Mouse (Mus musculus) forebrain, embryonic 13.5 days (tissue): Measurements from ENCODE around the gene H2afv. TPM values are rescaled to one million over a fixed set of nuclear protein-coding genes. Genes with fewer than 3 reads are reported as not detected.
A peak's percentile ranks its signal among the peaks of the same experiment; 100 is the strongest.

Experiments
- ATAC-seq: fragments of 200-750 bp; cut with Nextera tagmentation; 2 replicates; pipeline ENCODE4 v1.8.0; 2017
- H3K27ac ChIP-seq: fragments of 300-500 bp; sonication (generic); 2 replicates; pipeline ENCODE4 v1.5.1; 2015; ENCODE audit warnings: inconsistent platforms, mild to moderate bottlenecking, moderate library complexity
- H3K27me3 ChIP-seq: fragments of 300-500 bp; sonication (generic); 2 replicates; pipeline ENCODE4 v1.6.1; 2015; ENCODE audit warnings: mild to moderate bottlenecking, inconsistent platforms
- H3K36me3 ChIP-seq: fragments of 300-500 bp; sonication (generic); 2 replicates; pipeline ENCODE4 v1.6.1; 2015; ENCODE audit warnings: mild to moderate bottlenecking, inconsistent platforms; ENCODE audit not compliant: poor library complexity, severe bottlenecking
- H3K4me1 ChIP-seq: fragments of 300-500 bp; sonication (generic); 2 replicates; pipeline ENCODE4 v1.6.1; 2015; ENCODE audit warnings: inconsistent platforms
- H3K4me2 ChIP-seq: fragments of 300-500 bp; sonication (generic); 2 replicates; pipeline ENCODE4 v1.6.1; 2015; ENCODE audit warnings: inconsistent platforms, mild to moderate bottlenecking, moderate library complexity
- H3K4me3 ChIP-seq: fragments of 300-500 bp; sonication (generic); 2 replicates; pipeline ENCODE4 v1.5.1; 2015; ENCODE audit warnings: mild to moderate bottlenecking, inconsistent platforms
- H3K9ac ChIP-seq: fragments of 300-500 bp; sonication (generic); 2 replicates; pipeline ENCODE4 v1.6.1; 2015; ENCODE audit warnings: mild to moderate bottlenecking, inconsistent platforms
- H3K9me3 ChIP-seq: fragments of 300-500 bp; sonication (generic); replicated peaks from 2 replicates; pipeline ENCODE4 v1.6.1; 2016; ENCODE audit warnings: inconsistent platforms
- WGBS: fragments of 180-500 bp; shearing (Covaris S2); methylation state at CpG from one replicate; pipeline ENCODE4 v1.1.7; 2015; 5-methylcytosine and 5-hydroxymethylcytosine counted together
- polyA plus RNA-seq: library from polyadenylated mRNA; unstranded; fragments of >200 nt; fragmentation: Nextera tagmentation; extraction: Ambion mirVana; gene quantifications from 2 replicates; pipeline ENCODE4 v1.2.1, GENCODE M21; 2015

Gene H2afv
- polyA plus RNA-seq, 1 experiment from 2014 or later = 1,061 TPM

GRCm38 (mm10) chr11:6410050-6410602, 34.1 kb downstream of the H2afv start:
- H3K36me3 ChIP-seq = peaks cover 19% of the 10 kb centered on the region
- no peak for ATAC-seq
- H3K4me1 ChIP-seq = peaks cover 13% of the 10 kb centered on the region
- no peak overlapping the region for H3K9ac ChIP-seq
- H3K4me2 ChIP-seq = no peak overlapping the region
- no peak overlapping the region for H3K4me3 ChIP-seq
- WGBS = 50% methylated on average over 5 of the region's 5 CpGs
- no peaks in the 10 kb centered on the region for H3K9me3 ChIP-seq
- no peaks in the 10 kb centered on the region for H3K27me3 ChIP-seq
- no peak overlapping the region for H3K27ac ChIP-seq

- no peak overlapping the region for H3K4me3 ChIP-seq
- peaks cover 48% of the 10 kb centered on the region for H3K36me3 ChIP-seq
- H3K4me2 ChIP-seq = no peak overlapping the region
- ATAC-seq = no peak
- H3K27ac ChIP-seq = no peak overlapping the region
- no peak overlapping the region for H3K9ac ChIP-seq
- H3K9me3 ChIP-seq = no peaks in the 10 kb centered on the region
- no peaks in the 10 kb centered on the region for H3K27me3 ChIP-seq
- 84% methylated on average over 3 of the region's 3 CpGs for WGBS
- H3K4me1 ChIP-seq = peaks cover 9% of the 10 kb centered on the region; the same call in 1 of the 2 replicates
Observed at GRCm38 (mm10) chr11:6407162-6407621, 37.1 kb downstream of the H2afv start.

- Histone ChIP-seq H3K9me3 (no peaks in the 10 kb centered on the region), H3K9ac (no peak overlapping the region), H3K27me3 (no peaks in the 10 kb centered on the region), H3K4me2 (no peak overlapping the region), H3K36me3 (peaks cover 55% of the 10 kb centered on the region), H3K27ac (peak overlapping the region; percentile 54; the same call in 1 of the 2 replicates), H3K4me1 (peaks cover 9% of the 10 kb centered on the region; the same call in 1 of the 2 replicates), H3K4me3 (no peak overlapping the region)
- WGBS = 51% methylated on average over 14 of the region's 14 CpGs
- ATAC-seq = 0 out of 2 replicates have a peak, but pooled peaks have one; percentile 14
Observed at GRCm38 (mm10) chr11:6406251-6407161, 37.7 kb downstream of the H2afv start.

GRCm38 (mm10) chr11:6405591-6406081, 38.6 kb downstream of the H2afv start:
- ATAC-seq = no peak
- Histone ChIP-seq H3K4me3 (no peak overlapping the region), H3K4me2 (no peak overlapping the region), H3K9ac (no peak overlapping the region; the same call in 1 of the 2 replicates), H3K27me3 (no peaks in the 10 kb centered on the region), H3K4me1 (peaks cover 9% of the 10 kb centered on the region; the same call in 1 of the 2 replicates), H3K27ac (peak overlapping the region; percentile 12; the same call in 1 of the 2 replicates), H3K9me3 (no peaks in the 10 kb centered on the region), H3K36me3 (peaks cover 64% of the 10 kb centered on the region)
- 93% methylated on average over 4 of the region's 4 CpGs for WGBS

- peak; percentile 12; the same call in 1 of the 2 replicates for ATAC-seq
- H3K27ac ChIP-seq = 0 out of 2 replicates have a peak overlapping the region, but pooled peaks have one; percentile 12
- H3K36me3 ChIP-seq = peaks cover 71% of the 10 kb centered on the region
- no peaks in the 10 kb centered on the region for H3K27me3 ChIP-seq
- peaks cover 9% of the 10 kb centered on the region; the same call in 1 of the 2 replicates for H3K4me1 ChIP-seq
- H3K4me3 ChIP-seq = no peak overlapping the region
- H3K9ac ChIP-seq = no peak overlapping the region; the same call in 1 of the 2 replicates
- H3K9me3 ChIP-seq = no peaks in the 10 kb centered on the region
- H3K4me2 ChIP-seq = no peak overlapping the region
- 95% methylated on average over 9 of the region's 9 CpGs for WGBS
Observed at GRCm38 (mm10) chr11:6404699-6405566, 39.3 kb downstream of the H2afv start.

GRCm38 (mm10) chr11:6403830-6404405, 40.3 kb downstream of the H2afv start:
- Histone ChIP-seq H3K4me3 (no peak overlapping the region), H3K4me1 (peaks cover 9% of the 10 kb centered on the region; the same call in 1 of the 2 replicates)
- ATAC-seq = no peak

GRCm38 (mm10) chr11:6402515-6403510, 41.4 kb downstream of the H2afv start:
- ATAC-seq = no peak; the same call in 1 of the 2 replicates
- Histone ChIP-seq H3K9ac (no peak overlapping the region), H3K27ac (no peak overlapping the region), H3K4me1 (peaks cover 9% of the 10 kb centered on the region; the same call in 1 of the 2 replicates), H3K4me2 (no peak overlapping the region), H3K9me3 (no peaks in the 10 kb centered on the region), H3K4me3 (no peak overlapping the region), H3K27me3 (no peaks in the 10 kb centered on the region), H3K36me3 (peaks cover 92% of the 10 kb centered on the region)
- WGBS = 87% methylated on average over 19 of the region's 19 CpGs

More at GRCm38 (mm10) chr11:6403830-6404405, 40.3 kb downstream of the H2afv start:
- no peaks in the 10 kb centered on the region for H3K9me3 ChIP-seq
- H3K36me3 ChIP-seq = peaks cover 81% of the 10 kb centered on the region
- H3K27me3 ChIP-seq = no peaks in the 10 kb centered on the region
- no peak overlapping the region for H3K27ac ChIP-seq
- no peak overlapping the region for H3K4me2 ChIP-seq
- no peak overlapping the region for H3K9ac ChIP-seq
- 97% methylated on average over 5 of the region's 5 CpGs for whole genome bisulfite sequencing

GRCm38 (mm10) chr11:6398141-6398540, 46.1 kb downstream of the H2afv start:
- Histone ChIP-seq H3K27ac (no peak overlapping the region), H3K27me3 (no peaks in the 10 kb centered on the region), H3K9me3 (no peaks in the 10 kb centered on the region), H3K36me3 (peaks cover 97% of the 10 kb centered on the region), H3K4me1 (peaks cover 11% of the 10 kb centered on the region), H3K4me3 (no peak overlapping the region), H3K9ac (no peak overlapping the region), H3K4me2 (no peak overlapping the region)
- ATAC-seq = no peak
- WGBS = 92% methylated on average over 10 of the region's 10 CpGs

GRCm38 (mm10) chr11:6395565-6395964, 48.7 kb downstream of the H2afv start:
- Histone ChIP-seq H3K27me3 (no peaks in the 10 kb centered on the region), H3K36me3 (peaks cover 91% of the 10 kb centered on the region), H3K9ac (no peak overlapping the region), H3K4me3 (no peak overlapping the region), H3K4me1 (peaks cover 30% of the 10 kb centered on the region), H3K9me3 (no peaks in the 10 kb centered on the region), H3K27ac (no peak overlapping the region), H3K4me2 (no peak overlapping the region)
- WGBS = 89% methylated on average over 5 of the region's 5 CpGs
- ATAC-seq = no peak

GRCm38 (mm10) chr11:6393866-6394265, 50.4 kb downstream of the H2afv start:
- peaks cover 38% of the 10 kb centered on the region for H3K4me1 ChIP-seq
- H3K36me3 ChIP-seq = peaks cover 74% of the 10 kb centered on the region
- 81% methylated on average over 1 of the region's 1 CpGs for WGBS
- H3K27ac ChIP-seq = no peak overlapping the region; the same call in 1 of the 2 replicates
- H3K4me3 ChIP-seq = no peak overlapping the region
- no peak for ATAC-seq
- peak overlapping the region; percentile 26; the same call in 1 of the 2 replicates for H3K9ac ChIP-seq
- H3K4me2 ChIP-seq = no peak overlapping the region
- H3K27me3 ChIP-seq = no peaks in the 10 kb centered on the region
- H3K9me3 ChIP-seq = no peaks in the 10 kb centered on the region
